ENCODE assay signal across 8 mouse cellular contexts in the genomic region with DNA sequence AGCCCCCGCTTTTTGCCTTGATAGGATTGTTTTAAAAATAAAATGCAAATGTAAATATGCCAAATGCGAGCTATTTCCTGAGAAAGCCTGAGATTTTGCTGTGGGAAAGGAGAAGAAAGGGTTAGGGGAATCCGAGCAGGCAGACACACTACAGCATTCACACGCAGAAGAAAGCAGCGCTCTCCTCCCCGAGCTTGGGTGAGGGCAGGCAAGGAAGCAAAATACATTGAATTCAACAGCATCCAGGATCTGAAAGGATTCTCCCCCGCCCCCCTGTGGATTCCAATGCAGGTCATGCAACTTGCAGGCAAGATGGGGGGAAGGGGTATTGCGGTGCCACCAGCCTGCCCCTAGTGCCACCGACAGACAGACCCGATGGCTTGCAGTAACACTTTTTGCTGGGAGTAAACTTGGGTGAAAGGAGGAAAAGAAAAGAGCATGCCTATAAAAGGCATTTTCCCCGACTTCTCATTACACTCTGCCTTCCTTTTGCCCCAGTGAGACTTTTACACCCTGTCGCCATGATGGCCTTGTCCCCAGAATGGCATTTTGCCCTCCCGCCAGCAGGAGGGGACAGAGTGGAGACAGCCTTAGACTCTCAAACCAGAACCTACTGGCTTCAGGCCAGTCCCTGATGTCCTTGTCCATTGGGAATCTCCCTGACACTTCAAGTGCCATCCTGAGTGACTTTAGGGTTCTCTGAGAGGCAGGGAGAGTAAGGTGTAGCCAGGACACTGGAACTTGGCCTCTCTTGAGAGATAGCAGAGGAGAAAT.
A peak's percentile ranks its signal among the peaks of the same experiment; 100 is the strongest.
DNase-seq lines count a peak whose midpoint lies in the region; ATAC-seq and TF ChIP-seq lines count a peak whose summit lies in the region.

No protein-coding gene starts in this region.

- WGBS in heart, adult 2 months: 7% methylated on average over 13 of the region's 13 CpGs
- 2% methylated on average over 13 of the region's 13 CpGs for WGBS in embryonic facial prominence, embryonic 11.5 days
- 3% methylated on average over 13 of the region's 13 CpGs for WGBS in neural tube, embryonic 14.5 days

- peak; percentile 39 for TF ChIP-seq CTCF in heart, adult 2 months (IDR thresholded peaks at IDR 0.05)

- no peak for DNase-seq in heart, adult 2 months
- DNase-seq in heart, adult 11 months: no peak
- DNase-seq in right cerebral cortex, adult 18-20 months: peak; percentile 38
- DNase-seq in right cerebral cortex, postnatal 36 days (ENCODE audit: low spot score in 2 of 2): no peak
- DNase-seq in embryonic facial prominence, embryonic 11.5 days (ENCODE audit: low spot score): no peak
- DNase-seq in B cell, adult 2 months: no peak

- H3K27ac ChIP-seq in heart, adult 2 months: no peak overlapping the region
- no peak overlapping the region for H3K27ac ChIP-seq in embryonic facial prominence, embryonic 11.5 days (replicated peaks; ENCODE audit: low read depth, low read length)
- H3K27ac ChIP-seq in neural tube, embryonic 14.5 days (ENCODE audit: low read depth, low read length): peak overlapping the region; percentile 89

- intact Hi-C loops in heart, adult 2 months (cut with DNase I): loop anchor here (10.0 kb wide), 1 partner anchor 505 kb away; no protein-coding TSS in a partner anchor

- no peaks in the 10 kb centered on the region for H3K79me2 ChIP-seq in heart, adult 2 months (replicated peaks; ENCODE audit: control insufficient read depth, insufficient read depth, low read length)

- ATAC-seq in embryonic facial prominence, embryonic 11.5 days (replicated peaks; ENCODE audit: insufficient number of reproducible peaks, low FRiP score, low TSS enrichment, low read depth): no peak
- peak; percentile 53 for ATAC-seq in inflammation-experienced regulatory T-cells, adult 6 months
- peak; percentile 12; the same call in 1 of the 2 replicates for ATAC-seq in neural tube, embryonic 14.5 days (ENCODE audit: low read depth)

- H3K9me3 ChIP-seq in embryonic facial prominence, embryonic 11.5 days (replicated peaks; ENCODE audit: control insufficient read depth, low read length): no peaks in the 10 kb centered on the region
- H3K9me3 ChIP-seq in neural tube, embryonic 14.5 days (ENCODE audit: control insufficient read depth, low read length): no peaks in the 10 kb centered on the region

- H3K36me3 ChIP-seq in heart, adult 2 months (ENCODE audit: control insufficient read depth, insufficient read depth, low read length): no peaks in the 10 kb centered on the region
- no peaks in the 10 kb centered on the region for H3K36me3 ChIP-seq in embryonic facial prominence, embryonic 11.5 days (replicated peaks; ENCODE audit: control insufficient read depth, insufficient read depth, low read depth, low read length)
- H3K36me3 ChIP-seq in neural tube, embryonic 14.5 days (ENCODE audit: control insufficient read depth, insufficient read depth, low read length): no peaks in the 10 kb centered on the region

- H3K27me3 ChIP-seq in heart, adult 2 months (ENCODE audit: control insufficient read depth, insufficient read depth, low read length): peaks cover 6% of the 10 kb centered on the region; the same call in 1 of the 2 replicates
- peaks cover 54% of the 10 kb centered on the region for H3K27me3 ChIP-seq in embryonic facial prominence, embryonic 11.5 days (ENCODE audit: control insufficient read depth, insufficient read depth, low read length)
- H3K27me3 ChIP-seq in neural tube, embryonic 14.5 days (ENCODE audit: control insufficient read depth, insufficient read depth, low read length): no peaks in the 10 kb centered on the region

- TF ChIP-seq POLR2A in heart, adult 2 months (IDR thresholded peaks at IDR 0.05; ENCODE audit: insufficient read depth, low read depth, low read length): no peak

- no peak for TF ChIP-seq EP300 in heart, adult 2 months (IDR thresholded peaks at IDR 0.05; ENCODE audit: insufficient read depth, low read depth, low read length)

- no peak overlapping the region for H3K4me3 ChIP-seq in heart, adult 2 months
- H3K4me3 ChIP-seq in embryonic facial prominence, embryonic 11.5 days (ENCODE audit: low read depth, low read length): no peak overlapping the region; the same call in 1 of the 2 replicates
- H3K4me3 ChIP-seq in neural tube, embryonic 14.5 days (ENCODE audit: low read depth, low read length): peak overlapping the region; percentile 76

- peak overlapping the region; percentile 72; the same call in 1 of the 2 replicates for H3K4me2 ChIP-seq in embryonic facial prominence, embryonic 11.5 days (ENCODE audit: low read depth, low read length)
- peak overlapping the region; percentile 71 for H3K4me2 ChIP-seq in neural tube, embryonic 14.5 days (ENCODE audit: low read depth, low read length)

- no peaks in the 10 kb centered on the region for H3K4me1 ChIP-seq in heart, adult 2 months (ENCODE audit: control insufficient read depth, insufficient read depth, low read length)
- H3K4me1 ChIP-seq in embryonic facial prominence, embryonic 11.5 days (ENCODE audit: control insufficient read depth, insufficient read depth, low read length): peaks cover 5% of the 10 kb centered on the region; the same call in 1 of the 2 replicates
- peaks cover 3% of the 10 kb centered on the region; the same call in 1 of the 2 replicates for H3K4me1 ChIP-seq in neural tube, embryonic 14.5 days (ENCODE audit: control insufficient read depth, insufficient read depth, low read length)

- no peak overlapping the region for H3K9ac ChIP-seq in heart, adult 2 months (ENCODE audit: low read depth, low read length)
- H3K9ac ChIP-seq in embryonic facial prominence, embryonic 11.5 days (replicated peaks; ENCODE audit: low read length): no peak overlapping the region
- peak overlapping the region; percentile 83 for H3K9ac ChIP-seq in neural tube, embryonic 14.5 days (replicated peaks; ENCODE audit: low read depth, low read length)
